17 mouse cellular contexts compared by ENCODE assay signal in the genomic region with DNA sequence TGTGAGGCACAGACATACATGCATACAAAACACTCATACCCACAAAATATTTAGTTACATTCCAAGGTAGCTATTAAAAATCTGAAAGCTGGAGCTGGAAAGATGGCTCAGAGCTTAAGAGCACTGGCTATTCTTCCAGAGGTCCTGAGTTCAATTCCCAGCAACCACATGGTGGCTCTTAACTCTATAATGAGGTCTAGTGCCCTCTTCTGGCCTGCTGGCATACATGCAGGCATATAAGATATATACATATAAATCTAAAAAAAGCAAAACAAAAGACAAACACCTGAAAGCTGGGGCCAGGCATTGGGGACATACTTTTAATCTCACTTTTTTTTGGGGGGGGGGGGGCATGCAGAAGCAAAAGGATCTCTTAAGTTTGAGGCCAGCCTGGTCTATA. TPM values are rescaled to one million over a fixed set of nuclear protein-coding genes. Genes with fewer than 3 reads are reported as not detected.
DNase-seq lines count a peak whose midpoint lies in the region; ATAC-seq and TF ChIP-seq lines count a peak whose summit lies in the region.
"Had no signal": no experiment of that assay in that cellular context is flagged by ENCODE, and none has a peak within 500 bp of the region (broad histone marks: within the 10 kb centered on the region; RNA-seq: fewer than 3 reads in every experiment).

No protein-coding gene starts in this region.

- CTCF ChIA-PET in Patski (lab: Charles Lee), result no interaction called here

- no peak overlapping the region for H3K9ac ChIP-seq in lung, postnatal 0 days (replicated peaks; ENCODE audit: low read depth)
- H3K9ac ChIP-seq: midbrain, embryonic 12.5 days; neural tube, embryonic 12.5 days had no signal

- TF ChIP-seq CTCF in gastrocnemius, adult 2 months (IDR thresholded peaks at IDR 0.05), result peak; percentile 35; the same call in 1 of the 2 replicates
- peak; percentile 28 for TF ChIP-seq CTCF in lung, postnatal 0 days (IDR thresholded peaks at IDR 0.05)
- TF ChIP-seq CTCF in Patski (IDR thresholded peaks at IDR 0.05), result peak; percentile 58

- H3K4me3 ChIP-seq in gastrocnemius, adult 2 months, result no peak overlapping the region
- no peak overlapping the region for H3K4me3 ChIP-seq in lung, postnatal 0 days (ENCODE audit: low read depth, low read length)
- H3K4me3 ChIP-seq: forebrain, embryonic 10.5 days; midbrain, embryonic 12.5 days; neural tube, embryonic 12.5 days had no signal

- DNase-seq in gastrocnemius, adult 2 months, result no peak
- no peak for DNase-seq in gastrocnemius, postnatal 25 days
- no peak for DNase-seq in lung, postnatal 0 days (ENCODE audit: low spot score)
- DNase-seq in lung, postnatal 14 days, result no peak
- no peak for DNase-seq in Patski (ENCODE audit: low read depth, low spot score)
- DNase-seq in retina, postnatal 1 day, result peak; percentile 20
- no peak for DNase-seq in right cerebral cortex, postnatal 25 days
- DNase-seq: adrenal gland, postnatal 25 days; heart, postnatal 14 days; kidney, adult 18-20 months; lung, adult 18-20 months; thymus, postnatal 36 days had no signal

- H3K27me3 ChIP-seq in lung, postnatal 0 days (replicated peaks; ENCODE audit: insufficient read depth, low read length), result no peaks in the 10 kb centered on the region
- no peaks in the 10 kb centered on the region for H3K27me3 ChIP-seq in Patski
- H3K27me3 ChIP-seq: midbrain, embryonic 12.5 days; neural tube, embryonic 12.5 days had no signal

- POLR2A ChIA-PET in Patski (lab: Charles Lee), result interaction anchor here (0.8 kb wide), 1 partner anchor 34 kb away, joined by 4 read pairs; no protein-coding TSS in a partner anchor

- no peak overlapping the region for H3K27ac ChIP-seq in gastrocnemius, adult 2 months
- no peak overlapping the region for H3K27ac ChIP-seq in lung, postnatal 0 days (ENCODE audit: low read length)
- H3K27ac ChIP-seq: forebrain, embryonic 10.5 days; midbrain, embryonic 12.5 days; neural tube, embryonic 12.5 days had no signal

- no peaks in the 10 kb centered on the region for H3K9me3 ChIP-seq in lung, postnatal 0 days (ENCODE audit: low read length)
- H3K9me3 ChIP-seq: forebrain, embryonic 10.5 days; G1E; midbrain, embryonic 12.5 days; neural tube, embryonic 12.5 days had no signal

- in situ Hi-C loops in Patski (cut with MboI; ENCODE audit: low pct_unique_long_range_greater_than_20kb), result no loop called here

- H3K4me1 ChIP-seq in lung, postnatal 0 days (ENCODE audit: insufficient read depth, low read depth, low read length), result no peaks in the 10 kb centered on the region
- H3K4me1 ChIP-seq: forebrain, embryonic 10.5 days; midbrain, embryonic 12.5 days; neural tube, embryonic 12.5 days had no signal

- no peak for ATAC-seq in lung, postnatal 0 days
- ATAC-seq in Patski, result no peak
- ATAC-seq in frontal cortex, adult (ENCODE audit: low TSS enrichment), result no peak

- intact Hi-C loops in gastrocnemius, adult 2 months (cut with DNase I), result no loop called here

- H3K4me2 ChIP-seq in lung, postnatal 0 days (replicated peaks; ENCODE audit: low read depth, low read length), result no peak overlapping the region
- H3K4me2 ChIP-seq: midbrain, embryonic 12.5 days; neural tube, embryonic 12.5 days had no signal

- TF ChIP-seq EP300 in lung, postnatal 0 days (IDR thresholded peaks at IDR 0.05), result no peak

- H3K36me3 ChIP-seq in lung, postnatal 0 days (ENCODE audit: insufficient read depth, low read length), result peaks cover 12% of the 10 kb centered on the region; the same call in 1 of the 2 replicates

RNA-seq across cellular contexts. Expression of gene Mdm4, which starts 17.0 kb away (rescaled TPM):
- total RNA-seq in gastrocnemius, adult 2 months (2021), result 10 to 100 TPM; 26.3 to 32.4 TPM
- 10 to 100 TPM; 26.6 to 29.2 TPM for total RNA-seq in gastrocnemius, postnatal 25 days (2021)
- polyA plus RNA-seq in lung, postnatal 0 days (2015; fragmentation: Nextera tagmentation; extraction: Ambion mirVana), result 14.9 and 19.3 TPM in 2 replicates
- polyA plus RNA-seq in Patski (2021), result 59.2 TPM

RNA-seq across cellular contexts. Expression of gene Pik3c2b, which starts 32.1 kb away (rescaled TPM):
- 10 to 100 TPM in 1 of 2 experiments, 1 to 10 TPM in 1; 9.8 to 11.0 TPM for total RNA-seq in gastrocnemius, adult 2 months (2021)
- total RNA-seq in gastrocnemius, postnatal 25 days (2021), result 10 to 100 TPM; 10.8 to 12.0 TPM
- polyA plus RNA-seq in lung, postnatal 0 days (2015; fragmentation: Nextera tagmentation; extraction: Ambion mirVana), result 4.3 and 4.6 TPM in 2 replicates
- 2.3 TPM for polyA plus RNA-seq in Patski (2021)
- polyA plus RNA-seq: G1E had no signal
